Mouse (Mus musculus) E14TG2a.4 (cell line): ENCODE measurements around the gene Sox5.

ENCODE experiments used
- CTCF ChIP-seq: conservative IDR thresholded peaks from 2 replicates; pipeline ENCODE4 v1.5.1; 2014; ENCODE audit warnings: low read length
- NANOG ChIP-seq: IDR thresholded peaks from 2 replicates; pipeline ENCODE4 v1.6.1; 2014; ENCODE audit warnings: borderline replicate concordance, low read length, mixed read lengths
- POU5F1 ChIP-seq: IDR thresholded peaks from 2 replicates; pipeline ENCODE4 v1.6.1; 2014; ENCODE audit warnings: low read length, borderline replicate concordance

DNA sequence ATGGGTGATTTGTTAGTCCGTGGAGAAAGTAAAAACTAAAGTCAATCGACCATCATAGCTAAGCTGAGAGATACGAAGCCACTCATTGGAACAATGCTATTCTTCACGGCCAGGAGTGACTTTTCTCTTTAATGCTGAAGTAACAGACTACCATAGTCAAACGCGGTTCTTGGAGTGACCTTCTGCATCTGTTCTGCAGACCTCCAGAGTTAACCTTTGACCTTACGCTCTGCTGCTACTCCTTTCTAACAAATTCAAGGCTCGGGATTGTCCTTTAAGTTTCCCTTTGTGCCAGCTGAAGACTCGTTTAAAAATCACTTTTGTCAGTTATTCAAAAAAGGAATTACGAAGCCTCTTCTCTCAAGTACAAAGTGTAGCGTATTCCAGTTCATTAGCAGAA, 545.2 kb downstream of the Sox5 start:
- TF ChIP-seq CTCF: no peak
- TF ChIP-seq POU5F1: no peak
- no peak for TF ChIP-seq NANOG
